Mouse (Mus musculus): ENCODE measurements around the gene Olfr750. TPM values are rescaled to one million over a fixed set of nuclear protein-coding genes. Genes with fewer than 3 reads are reported as not detected.

The Olfr750 gene
- polyA plus RNA-seq, 1 experiment from 2014 or later = not detected

- Histone ChIP-seq H3K27ac (ENCODE audit: low read length) (peak within 1 kb of the TSS; percentile 87), H3K9me3 (ENCODE audit: control insufficient read depth, low read depth, low read length) (no peaks in the 10 kb centered on the region), H3K9ac (replicated peaks; ENCODE audit: low read depth, low read length) (peak within 1 kb of the TSS; percentile 60), H3K4me2 (replicated peaks; ENCODE audit: low read depth, low read length) (peak within 1 kb of the TSS; percentile 63), H3K36me3 (ENCODE audit: control insufficient read depth, insufficient read depth, low read length) (no peaks in the 10 kb centered on the region), H3K4me3 (ENCODE audit: low read depth, low read length) (peak within 1 kb of the TSS; percentile 52), H3K27me3 (ENCODE audit: control insufficient read depth, insufficient read depth, low read length) (no peaks in the 10 kb centered on the region), H3K4me1 (ENCODE audit: control insufficient read depth, insufficient read depth, low read length) (0 out of 2 replicates have a peak, but pooled peaks cover 7% of the 10 kb centered on the region)
- WGBS = 7% methylated on average over 33 of the region's 33 CpGs
- peak; percentile 47; the same call in 1 of the 2 replicates for ATAC-seq (ENCODE audit: insufficient number of reproducible peaks, insufficient read depth, low FRiP score, low read depth)
Measured at GRCm38 (mm10) chr14:51090921-51091900, 17.0 kb upstream of the Olfr750 start, which contains the start of the genes Rnase4 and Ang. Gene Rnase4, plus strand, starts transcription at chr14:51091077. Gene Ang, plus strand, starts transcription at chr14:51091150.

DNA sequence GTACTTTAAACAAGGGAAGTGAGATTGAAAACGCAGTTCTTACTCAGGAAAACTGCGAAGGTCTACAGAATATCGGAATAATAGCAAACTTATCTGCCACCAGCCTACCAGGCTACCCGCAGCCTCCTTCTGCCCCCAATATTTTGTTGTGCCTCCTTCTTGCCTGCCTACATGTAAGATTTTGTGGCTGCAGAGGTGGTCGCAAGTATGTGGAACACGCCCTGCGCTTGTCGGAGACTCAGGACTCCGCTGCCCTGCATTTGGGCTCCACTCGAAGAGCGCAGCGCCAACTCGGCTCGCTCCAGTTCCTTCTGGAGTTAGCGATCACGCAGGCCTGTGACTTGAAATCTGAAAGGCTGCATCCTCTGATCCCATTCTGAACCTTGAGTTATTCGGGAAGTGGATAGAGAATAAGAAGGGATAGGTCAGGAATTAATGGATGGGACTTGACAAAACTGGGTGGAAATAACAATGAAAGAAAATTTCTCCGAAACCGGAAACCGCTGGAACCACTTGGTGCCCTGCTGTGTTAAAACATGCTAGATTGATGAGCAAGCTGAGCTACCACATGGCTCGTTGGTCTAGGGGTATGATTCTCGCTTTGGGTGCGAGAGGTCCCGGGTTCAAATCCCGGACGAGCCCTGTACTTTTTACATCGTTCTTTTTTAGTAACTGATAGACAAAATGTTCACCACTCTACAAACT, 16.0 kb upstream of the Olfr750 start:
- H3K9ac ChIP-seq (replicated peaks; ENCODE audit: low read depth, low read length) = peak overlapping the region; percentile 60
- H3K9me3 ChIP-seq (ENCODE audit: control insufficient read depth, low read depth, low read length) = no peaks in the 10 kb centered on the region
- peak overlapping the region; percentile 87 for H3K27ac ChIP-seq (ENCODE audit: low read length)
- H3K4me3 ChIP-seq (ENCODE audit: low read depth, low read length) = peak overlapping the region; percentile 52
- ATAC-seq (ENCODE audit: insufficient number of reproducible peaks, insufficient read depth, low FRiP score, low read depth) = peak; percentile 50
- H3K4me1 ChIP-seq (ENCODE audit: control insufficient read depth, insufficient read depth, low read length) = 0 out of 2 replicates have a peak, but pooled peaks cover 5% of the 10 kb centered on the region
- H3K27me3 ChIP-seq (ENCODE audit: control insufficient read depth, insufficient read depth, low read length) = no peaks in the 10 kb centered on the region
- H3K36me3 ChIP-seq (ENCODE audit: control insufficient read depth, insufficient read depth, low read length) = no peaks in the 10 kb centered on the region
- H3K4me2 ChIP-seq (replicated peaks; ENCODE audit: low read depth, low read length) = peak overlapping the region; percentile 63
- under 1% methylated on average over 27 of the region's 27 CpGs for WGBS

- ATAC-seq (ENCODE audit: insufficient number of reproducible peaks, insufficient read depth, low FRiP score, low read depth) = no peak
- H3K36me3 ChIP-seq (ENCODE audit: control insufficient read depth, insufficient read depth, low read length) = no peaks in the 10 kb centered on the region
Measured at GRCm38 (mm10) chr14:51089674-51090076, 15.4 kb upstream of the Olfr750 start.

GRCm38 (mm10) chr14:51088970-51089673, 14.9 kb upstream of the Olfr750 start:
- Histone ChIP-seq H3K4me1 (ENCODE audit: control insufficient read depth, insufficient read depth, low read length) (0 out of 2 replicates have a peak, but pooled peaks cover 5% of the 10 kb centered on the region), H3K9me3 (ENCODE audit: control insufficient read depth, low read depth, low read length) (no peaks in the 10 kb centered on the region), H3K36me3 (ENCODE audit: control insufficient read depth, insufficient read depth, low read length) (no peaks in the 10 kb centered on the region), H3K4me3 (ENCODE audit: low read depth, low read length) (peak overlapping the region; percentile 52), H3K27ac (ENCODE audit: low read length) (peak overlapping the region; percentile 62), H3K4me2 (replicated peaks; ENCODE audit: low read depth, low read length) (peak overlapping the region; percentile 63), H3K9ac (replicated peaks; ENCODE audit: low read depth, low read length) (peak overlapping the region; percentile 48), H3K27me3 (ENCODE audit: control insufficient read depth, insufficient read depth, low read length) (no peaks in the 10 kb centered on the region)
- ATAC-seq (ENCODE audit: insufficient number of reproducible peaks, insufficient read depth, low FRiP score, low read depth) = peak; percentile 91
- under 1% methylated on average over 34 of the region's 34 CpGs for WGBS

More at GRCm38 (mm10) chr14:51089674-51090076, 15.4 kb upstream of the Olfr750 start:
- H3K4me1 ChIP-seq (ENCODE audit: control insufficient read depth, insufficient read depth, low read length) = 0 out of 2 replicates have a peak, but pooled peaks cover 5% of the 10 kb centered on the region
- peak overlapping the region; percentile 87 for H3K27ac ChIP-seq (ENCODE audit: low read length)
- H3K9me3 ChIP-seq (ENCODE audit: control insufficient read depth, low read depth, low read length) = no peaks in the 10 kb centered on the region
- peak overlapping the region; percentile 52 for H3K4me3 ChIP-seq (ENCODE audit: low read depth, low read length)
- H3K4me2 ChIP-seq (replicated peaks; ENCODE audit: low read depth, low read length) = peak overlapping the region; percentile 63
- under 1% methylated on average over 15 of the region's 15 CpGs for WGBS
- H3K9ac ChIP-seq (replicated peaks; ENCODE audit: low read depth, low read length) = peak overlapping the region; percentile 45; the same call in 1 of the 2 replicates
- H3K27me3 ChIP-seq (ENCODE audit: control insufficient read depth, insufficient read depth, low read length) = no peaks in the 10 kb centered on the region

DNA sequence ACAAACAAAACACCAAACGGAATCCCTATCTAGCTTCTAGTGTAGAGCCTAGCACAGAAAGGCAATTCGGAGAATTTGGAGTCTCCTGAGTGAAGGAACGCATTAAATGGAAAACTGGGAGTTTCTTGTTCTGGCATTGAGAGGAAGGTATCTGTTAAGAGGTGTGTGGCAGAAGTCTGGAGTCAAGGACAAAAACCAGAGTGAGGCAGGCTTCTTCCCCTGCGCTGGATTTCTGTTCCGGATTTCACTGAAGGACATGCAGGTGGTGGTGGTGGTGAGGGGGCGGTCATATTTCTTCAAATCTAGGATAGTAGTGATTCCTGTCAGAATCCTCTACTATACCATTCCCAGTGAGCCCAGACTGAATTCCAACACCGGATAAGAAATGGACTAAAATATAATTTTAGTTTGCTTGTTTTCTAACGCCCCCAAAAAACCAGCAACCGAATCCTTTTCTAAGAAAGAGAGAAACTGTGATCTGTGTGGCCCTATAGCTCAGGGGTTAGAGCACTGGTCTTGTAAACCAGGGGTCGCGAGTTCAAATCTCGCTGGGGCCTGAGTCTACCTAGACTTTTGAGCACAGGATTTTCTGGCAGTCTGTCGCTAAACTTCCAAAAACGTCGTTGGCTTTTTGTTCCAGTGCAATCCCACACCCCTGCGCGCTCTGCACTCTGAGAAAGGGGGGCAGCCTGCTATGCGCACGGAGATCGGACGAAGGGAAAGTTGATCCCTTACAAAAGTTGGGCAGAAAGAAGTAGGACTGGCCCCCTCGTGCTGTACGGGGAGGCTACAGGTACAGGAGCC, 14.1 kb upstream of the Olfr750 start:
- peak overlapping the region; percentile 63 for H3K4me2 ChIP-seq (replicated peaks; ENCODE audit: low read depth, low read length)
- peak overlapping the region; percentile 48 for H3K9ac ChIP-seq (replicated peaks; ENCODE audit: low read depth, low read length)
- 0 out of 2 replicates have a peak, but pooled peaks cover 5% of the 10 kb centered on the region for H3K4me1 ChIP-seq (ENCODE audit: control insufficient read depth, insufficient read depth, low read length)
- ATAC-seq (ENCODE audit: insufficient number of reproducible peaks, insufficient read depth, low FRiP score, low read depth) = peak; percentile 20; the same call in 1 of the 2 replicates
- no peaks in the 10 kb centered on the region for H3K9me3 ChIP-seq (ENCODE audit: control insufficient read depth, low read depth, low read length)
- 1% methylated on average over 23 of the region's 23 CpGs for WGBS
- peak overlapping the region; percentile 52 for H3K4me3 ChIP-seq (ENCODE audit: low read depth, low read length)
- H3K27me3 ChIP-seq (ENCODE audit: control insufficient read depth, insufficient read depth, low read length) = no peaks in the 10 kb centered on the region
- no peaks in the 10 kb centered on the region for H3K36me3 ChIP-seq (ENCODE audit: control insufficient read depth, insufficient read depth, low read length)
- H3K27ac ChIP-seq (ENCODE audit: low read length) = peak overlapping the region; percentile 62

GRCm38 (mm10) chr14:51087762-51088161, 13.5 kb upstream of the Olfr750 start:
- no peak for ATAC-seq (ENCODE audit: insufficient number of reproducible peaks, insufficient read depth, low FRiP score, low read depth)
- 0 out of 2 replicates have a peak, but pooled peaks cover 5% of the 10 kb centered on the region for H3K4me1 ChIP-seq (ENCODE audit: control insufficient read depth, insufficient read depth, low read length)
- WGBS = 10% methylated on average over 9 of the region's 9 CpGs
- peak overlapping the region; percentile 52 for H3K4me3 ChIP-seq (ENCODE audit: low read depth, low read length)
- H3K9me3 ChIP-seq (ENCODE audit: control insufficient read depth, low read depth, low read length) = no peaks in the 10 kb centered on the region
- H3K9ac ChIP-seq (replicated peaks; ENCODE audit: low read depth, low read length) = no peak overlapping the region
- H3K27ac ChIP-seq (ENCODE audit: low read length) = no peak overlapping the region
- H3K4me2 ChIP-seq (replicated peaks; ENCODE audit: low read depth, low read length) = peak overlapping the region; percentile 63
- H3K27me3 ChIP-seq (ENCODE audit: control insufficient read depth, insufficient read depth, low read length) = no peaks in the 10 kb centered on the region
- H3K36me3 ChIP-seq (ENCODE audit: control insufficient read depth, insufficient read depth, low read length) = no peaks in the 10 kb centered on the region

DNA sequence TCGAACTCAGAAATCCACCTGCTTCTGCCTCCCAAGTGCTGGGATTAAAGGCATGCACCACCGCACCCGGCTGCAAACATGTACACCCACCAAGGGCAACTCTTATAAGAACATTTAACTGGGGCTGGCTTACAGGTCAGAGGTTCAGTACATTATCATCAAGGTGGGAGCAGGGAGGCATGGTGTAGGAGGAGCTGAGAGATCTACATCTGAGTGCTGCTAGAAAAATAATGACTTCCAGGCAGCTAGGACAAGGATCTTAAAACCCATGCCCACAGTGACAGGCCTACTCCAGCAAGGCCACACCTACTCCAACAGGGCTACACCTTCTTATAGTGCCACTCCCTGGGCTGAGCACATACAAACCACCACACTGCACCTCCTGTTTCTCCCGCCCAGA, 11.7 kb upstream of the Olfr750 start:
- Histone ChIP-seq H3K9me3 (ENCODE audit: control insufficient read depth, low read depth, low read length) (no peaks in the 10 kb centered on the region), H3K27ac (ENCODE audit: low read length) (no peak overlapping the region), H3K4me1 (ENCODE audit: control insufficient read depth, insufficient read depth, low read length) (no peaks in the 10 kb centered on the region), H3K9ac (replicated peaks; ENCODE audit: low read depth, low read length) (no peak overlapping the region), H3K4me3 (ENCODE audit: low read depth, low read length) (no peak overlapping the region), H3K4me2 (replicated peaks; ENCODE audit: low read depth, low read length) (no peak overlapping the region), H3K36me3 (ENCODE audit: control insufficient read depth, insufficient read depth, low read length) (no peaks in the 10 kb centered on the region), H3K27me3 (ENCODE audit: control insufficient read depth, insufficient read depth, low read length) (no peaks in the 10 kb centered on the region)
- ATAC-seq (ENCODE audit: insufficient number of reproducible peaks, insufficient read depth, low FRiP score, low read depth) = no peak
- WGBS = 81% methylated on average over 4 of the region's 4 CpGs

Data from stomach, embryonic 14.5 days (tissue).